Mouse (Mus musculus) limb, embryonic 13.5 days (tissue): ENCODE measurements around the gene Abhd12b. TPM values are rescaled to one million over a fixed set of nuclear protein-coding genes. Genes with fewer than 3 reads are reported as not detected.

Experiments
- ATAC-seq: fragments of 200-750 bp; cut with Nextera tagmentation; 2 replicates; pipeline ENCODE4 v1.8.0; 2017; ENCODE audit warnings: low read depth, moderate number of reproducible peaks, moderate TSS enrichment; ENCODE audit not compliant: low FRiP score
- H3K27ac ChIP-seq: fragments of 300-500 bp; sonication (generic); 2 replicates; pipeline ENCODE4 v1.5.1; 2015; ENCODE audit warnings: inconsistent platforms, mild to moderate bottlenecking, moderate library complexity
- H3K27me3 ChIP-seq: fragments of 300-500 bp; sonication (generic); 2 replicates; pipeline ENCODE4 v1.6.1; 2015; ENCODE audit warnings: mild to moderate bottlenecking, inconsistent platforms
- H3K36me3 ChIP-seq: fragments of 300-500 bp; sonication (generic); 2 replicates; pipeline ENCODE4 v1.6.1; 2015; ENCODE audit warnings: inconsistent platforms, mild to moderate bottlenecking, moderate library complexity
- H3K4me1 ChIP-seq: fragments of 300-500 bp; sonication (generic); 2 replicates; pipeline ENCODE4 v1.6.1; 2015; ENCODE audit warnings: inconsistent platforms
- H3K4me2 ChIP-seq: fragments of 300-500 bp; sonication (generic); replicated peaks from 2 replicates; pipeline ENCODE4 v1.6.1; 2015; ENCODE audit warnings: inconsistent platforms, mild to moderate bottlenecking, moderate library complexity
- H3K4me3 ChIP-seq: fragments of 300-500 bp; sonication (generic); 2 replicates; pipeline ENCODE4 v1.5.1; 2015; ENCODE audit warnings: moderate library complexity, mild to moderate bottlenecking, inconsistent platforms
- H3K9ac ChIP-seq: fragments of 300-500 bp; sonication (generic); 2 replicates; pipeline ENCODE4 v1.6.1; 2015; ENCODE audit warnings: mild to moderate bottlenecking, inconsistent platforms
- H3K9me3 ChIP-seq: fragments of 300-500 bp; sonication (generic); 2 replicates; pipeline ENCODE4 v1.6.1; 2016; ENCODE audit warnings: inconsistent platforms
- whole genome bisulfite sequencing: fragments of 180-500 bp; shearing (Covaris S2); methylation state at CpG from one replicate; pipeline ENCODE4 v1.1.7; 2015; 5-methylcytosine and 5-hydroxymethylcytosine counted together
- polyA plus RNA-seq: library from polyadenylated mRNA; unstranded; fragments of >200 nt; fragmentation: Nextera tagmentation; extraction: Ambion mirVana; gene quantifications from 2 replicates; pipeline ENCODE4 v1.2.1, GENCODE M21; 2015

Abhd12b gene
- polyA plus RNA-seq, 1 experiment from 2014 or later, result not detected

- no peak overlapping the region for H3K27ac ChIP-seq
- H3K4me2 ChIP-seq, result no peak overlapping the region
- no peak overlapping the region for H3K9ac ChIP-seq
- peaks cover 5% of the 10 kb centered on the region; the same call in 1 of the 2 replicates for H3K4me1 ChIP-seq
- no peaks in the 10 kb centered on the region for H3K9me3 ChIP-seq
- H3K27me3 ChIP-seq, result peaks cover 21% of the 10 kb centered on the region
- H3K4me3 ChIP-seq, result no peak overlapping the region
- no peak for ATAC-seq
- 87% methylated on average over 10 of the region's 10 CpGs for WGBS
- no peaks in the 10 kb centered on the region for H3K36me3 ChIP-seq
These were observed 36.8 kb upstream of the Abhd12b start for GRCm38 (mm10) chr12:70117146-70117545.

GRCm38 (mm10) chr12:70118721-70119345 is 35.1 kb upstream of the Abhd12b start:
- Histone ChIP-seq H3K27ac (no peak overlapping the region), H3K4me2 (no peak overlapping the region), H3K9me3 (no peaks in the 10 kb centered on the region), H3K9ac (no peak overlapping the region), H3K4me3 (no peak overlapping the region), H3K36me3 (no peaks in the 10 kb centered on the region), H3K27me3 (peaks cover 9% of the 10 kb centered on the region), H3K4me1 (no peaks in the 10 kb centered on the region)
- WGBS, result 88% methylated on average over 10 of the region's 10 CpGs
- ATAC-seq, result no peak

- WGBS, result 64% methylated on average over 2 of the region's 2 CpGs
- ATAC-seq, result no peak
These were observed 34.4 kb upstream of the Abhd12b start for GRCm38 (mm10) chr12:70119552-70119951.

GRCm38 (mm10) chr12:70126626-70127025 is 27.3 kb upstream of the Abhd12b start:
- H3K9ac ChIP-seq, result no peak overlapping the region
- H3K36me3 ChIP-seq, result no peaks in the 10 kb centered on the region
- H3K4me1 ChIP-seq, result peaks cover 8% of the 10 kb centered on the region; the same call in 1 of the 2 replicates
- no peak overlapping the region for H3K27ac ChIP-seq
- 90% methylated on average over 4 of the region's 4 CpGs for WGBS
- no peaks in the 10 kb centered on the region for H3K27me3 ChIP-seq
- no peak for ATAC-seq
- no peaks in the 10 kb centered on the region for H3K9me3 ChIP-seq
- H3K4me3 ChIP-seq, result no peak overlapping the region
- no peak overlapping the region for H3K4me2 ChIP-seq

More at GRCm38 (mm10) chr12:70119552-70119951, 34.4 kb upstream of the Abhd12b start:
- Histone ChIP-seq H3K4me3 (no peak overlapping the region), H3K4me1 (no peaks in the 10 kb centered on the region), H3K4me2 (no peak overlapping the region), H3K9me3 (no peaks in the 10 kb centered on the region), H3K9ac (no peak overlapping the region), H3K36me3 (no peaks in the 10 kb centered on the region), H3K27me3 (peaks cover 5% of the 10 kb centered on the region; the same call in 1 of the 2 replicates), H3K27ac (no peak overlapping the region)

GRCm38 (mm10) chr12:70129105-70129504 is 24.8 kb upstream of the Abhd12b start:
- WGBS, result 51% methylated on average over 5 of the region's 5 CpGs
- no peak for ATAC-seq
- no peaks in the 10 kb centered on the region for H3K9me3 ChIP-seq
- no peak overlapping the region for H3K4me3 ChIP-seq
- H3K36me3 ChIP-seq, result no peaks in the 10 kb centered on the region
- peaks cover 8% of the 10 kb centered on the region; the same call in 1 of the 2 replicates for H3K4me1 ChIP-seq
- H3K27me3 ChIP-seq, result no peaks in the 10 kb centered on the region
- H3K4me2 ChIP-seq, result no peak overlapping the region
- H3K27ac ChIP-seq, result no peak overlapping the region
- no peak overlapping the region for H3K9ac ChIP-seq

GRCm38 (mm10) chr12:70131042-70131675 is 22.8 kb upstream of the Abhd12b start:
- Histone ChIP-seq H3K9me3 (no peaks in the 10 kb centered on the region), H3K4me2 (peak overlapping the region; percentile 55), H3K36me3 (no peaks in the 10 kb centered on the region), H3K4me1 (peaks cover 8% of the 10 kb centered on the region; the same call in 1 of the 2 replicates), H3K27me3 (no peaks in the 10 kb centered on the region), H3K9ac (peak overlapping the region; percentile 36; the same call in 1 of the 2 replicates), H3K27ac (no peak overlapping the region), H3K4me3 (peak overlapping the region; percentile 20; the same call in 1 of the 2 replicates)
- no peak for ATAC-seq
- WGBS, result 41% methylated on average over 20 of the region's 20 CpGs

GRCm38 (mm10) chr12:70134627-70135235 is 19.2 kb upstream of the Abhd12b start:
- Histone ChIP-seq H3K27me3 (no peaks in the 10 kb centered on the region), H3K4me1 (peaks cover 8% of the 10 kb centered on the region; the same call in 1 of the 2 replicates), H3K27ac (no peak overlapping the region), H3K4me2 (no peak overlapping the region), H3K9me3 (no peaks in the 10 kb centered on the region), H3K36me3 (no peaks in the 10 kb centered on the region), H3K4me3 (no peak overlapping the region), H3K9ac (no peak overlapping the region)
- ATAC-seq, result no peak
- 88% methylated on average over 20 of the region's 20 CpGs for WGBS

- no peak overlapping the region for H3K4me3 ChIP-seq
- 62% methylated on average over 12 of the region's 12 CpGs for WGBS
- H3K27ac ChIP-seq, result no peak overlapping the region
- H3K27me3 ChIP-seq, result no peaks in the 10 kb centered on the region
- H3K4me2 ChIP-seq, result no peak overlapping the region
- no peak overlapping the region for H3K9ac ChIP-seq
- H3K36me3 ChIP-seq, result no peaks in the 10 kb centered on the region
- H3K9me3 ChIP-seq, result no peaks in the 10 kb centered on the region
- peak; percentile 55 for ATAC-seq
- H3K4me1 ChIP-seq, result peaks cover 2% of the 10 kb centered on the region; the same call in 1 of the 2 replicates
These were observed 17.7 kb upstream of the Abhd12b start for GRCm38 (mm10) chr12:70136185-70136756.

- Histone ChIP-seq H3K36me3 (no peaks in the 10 kb centered on the region), H3K4me3 (no peak overlapping the region), H3K4me2 (no peak overlapping the region), H3K9ac (no peak overlapping the region), H3K27me3 (no peaks in the 10 kb centered on the region), H3K4me1 (no peaks in the 10 kb centered on the region), H3K9me3 (no peaks in the 10 kb centered on the region), H3K27ac (no peak overlapping the region)
- no peak for ATAC-seq
- WGBS, result 76% methylated on average over 4 of the region's 4 CpGs
These were observed 16.8 kb upstream of the Abhd12b start for GRCm38 (mm10) chr12:70137095-70137494.

GRCm38 (mm10) chr12:70137626-70138025 is 16.3 kb upstream of the Abhd12b start:
- Histone ChIP-seq H3K4me3 (no peak overlapping the region), H3K4me1 (no peaks in the 10 kb centered on the region), H3K4me2 (no peak overlapping the region), H3K9me3 (no peaks in the 10 kb centered on the region), H3K27ac (no peak overlapping the region), H3K9ac (no peak overlapping the region), H3K27me3 (no peaks in the 10 kb centered on the region), H3K36me3 (no peaks in the 10 kb centered on the region)
- 81% methylated on average over 9 of the region's 9 CpGs for WGBS
- no peak for ATAC-seq

- Histone ChIP-seq H3K9ac (no peak overlapping the region), H3K36me3 (no peaks in the 10 kb centered on the region), H3K9me3 (no peaks in the 10 kb centered on the region), H3K4me1 (no peaks in the 10 kb centered on the region), H3K27ac (no peak overlapping the region), H3K4me3 (no peak overlapping the region), H3K4me2 (no peak overlapping the region), H3K27me3 (no peaks in the 10 kb centered on the region)
- ATAC-seq, result no peak
- 53% methylated on average over 4 of the region's 4 CpGs for WGBS
These were observed 14.1 kb upstream of the Abhd12b start for GRCm38 (mm10) chr12:70139871-70140270.

GRCm38 (mm10) chr12:70140542-70140941 is 13.4 kb upstream of the Abhd12b start:
- no peak overlapping the region for H3K9ac ChIP-seq
- 94% methylated on average over 5 of the region's 5 CpGs for WGBS
- H3K27ac ChIP-seq, result no peak overlapping the region
- H3K4me3 ChIP-seq, result no peak overlapping the region
- no peaks in the 10 kb centered on the region for H3K36me3 ChIP-seq
- H3K4me1 ChIP-seq, result no peaks in the 10 kb centered on the region
- no peaks in the 10 kb centered on the region for H3K27me3 ChIP-seq
- no peaks in the 10 kb centered on the region for H3K9me3 ChIP-seq
- ATAC-seq, result no peak
- no peak overlapping the region for H3K4me2 ChIP-seq
